Mouse (Mus musculus): ENCODE data around the gene Zfp341.

Gene Zfp341

DNA sequence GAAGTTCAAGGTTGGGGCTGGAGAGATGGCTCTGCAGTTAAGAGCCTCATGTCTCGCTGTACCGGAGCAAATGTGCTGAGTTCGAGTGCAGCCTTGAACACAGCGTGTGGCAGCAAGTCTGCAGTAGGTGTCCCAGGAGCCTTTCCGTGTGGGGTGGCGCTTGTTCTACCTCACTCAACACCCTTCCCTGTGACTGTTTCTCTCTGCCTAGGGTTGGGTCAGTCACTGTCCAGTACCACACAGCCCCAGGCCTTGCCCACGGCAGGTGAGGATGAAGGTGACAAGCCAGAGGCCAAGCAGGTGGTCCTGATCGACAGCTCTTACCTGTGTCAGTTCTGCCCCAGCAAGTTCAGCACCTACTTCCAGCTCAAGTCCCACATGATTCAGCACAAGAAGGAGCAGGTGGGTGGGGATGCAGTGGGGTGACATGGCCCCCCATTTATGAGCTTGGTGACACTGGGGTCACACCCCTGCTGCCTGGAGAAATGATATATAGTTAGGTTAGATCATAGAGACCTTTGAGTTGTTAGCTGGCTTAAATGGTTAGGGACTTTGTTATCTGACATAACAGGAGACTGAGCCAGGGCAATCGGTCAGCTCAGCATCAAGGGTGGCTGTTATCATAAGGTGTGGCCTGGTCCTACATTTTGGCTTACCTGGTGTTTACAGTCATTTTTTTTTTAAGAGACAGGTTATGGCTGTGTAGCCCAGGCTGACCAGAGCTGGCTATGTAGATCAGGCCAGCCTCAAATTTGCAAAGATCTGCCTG, 21.0 kb downstream of the Zfp341 start:
- DNase-seq (ENCODE audit: low spot score) = no peak

DNA sequence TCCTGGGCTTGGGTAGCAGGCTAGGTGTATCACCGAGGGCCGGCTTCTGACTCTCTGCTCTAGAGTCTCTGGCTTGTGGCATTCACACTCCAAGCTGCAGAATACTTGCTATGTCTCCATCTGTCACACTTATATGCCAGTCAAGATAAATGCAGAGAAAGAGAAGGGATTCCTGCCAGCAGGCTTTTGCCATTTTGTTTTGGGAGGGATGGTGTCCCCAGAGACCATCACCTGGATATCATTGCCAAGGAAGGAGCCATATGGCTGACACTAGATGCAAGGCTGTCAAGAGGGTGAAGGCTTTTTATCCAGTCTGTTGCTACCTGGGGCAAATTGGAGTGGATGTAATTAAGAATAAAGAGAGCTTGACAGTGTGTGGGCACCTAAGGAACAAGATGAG, 22.7 kb downstream of the Zfp341 start:
- no peak for DNase-seq (ENCODE audit: low spot score)

DNA sequence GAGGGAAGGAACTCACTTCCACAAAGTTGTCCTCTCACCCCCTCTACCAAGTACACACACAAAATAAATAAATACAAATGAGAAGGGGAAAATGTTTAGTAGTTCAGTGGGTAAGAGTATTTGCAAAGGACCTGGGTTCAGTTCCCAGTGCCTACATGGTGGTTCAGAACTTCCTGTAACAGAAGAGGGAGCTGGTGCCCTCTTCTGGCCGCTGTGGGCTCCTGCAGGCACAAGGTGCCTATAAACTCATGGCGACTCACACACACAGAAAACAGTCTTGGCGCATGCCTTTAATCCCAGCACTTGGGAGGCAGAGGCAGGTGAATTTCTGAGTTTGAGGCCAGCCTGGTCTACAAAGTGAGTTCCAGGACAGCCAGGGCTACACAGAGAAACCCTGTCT, 25.4 kb downstream of the Zfp341 start:
- DNase-seq (ENCODE audit: low spot score) = no peak

DNA sequence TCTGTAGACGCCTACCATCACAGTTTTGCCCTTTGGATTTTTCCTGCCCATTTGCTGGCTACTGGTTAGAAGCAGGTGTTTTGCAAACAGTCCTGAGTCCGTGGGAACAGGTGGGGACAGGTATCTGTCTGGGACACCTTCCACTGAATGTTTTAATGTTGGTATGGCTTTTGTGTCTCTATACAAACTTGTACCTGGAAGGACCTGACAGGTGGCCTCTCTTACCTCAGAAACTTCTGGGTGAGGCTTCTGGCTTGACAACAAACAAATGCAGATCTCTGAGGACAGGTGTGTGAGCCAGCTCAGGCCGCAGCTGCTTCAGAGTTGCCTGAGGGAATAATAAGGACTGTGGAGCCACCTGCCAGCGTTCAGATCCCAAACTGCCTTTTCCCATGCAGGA, 26.0 kb downstream of the Zfp341 start:
- no peak for DNase-seq (ENCODE audit: low spot score)

DNA sequence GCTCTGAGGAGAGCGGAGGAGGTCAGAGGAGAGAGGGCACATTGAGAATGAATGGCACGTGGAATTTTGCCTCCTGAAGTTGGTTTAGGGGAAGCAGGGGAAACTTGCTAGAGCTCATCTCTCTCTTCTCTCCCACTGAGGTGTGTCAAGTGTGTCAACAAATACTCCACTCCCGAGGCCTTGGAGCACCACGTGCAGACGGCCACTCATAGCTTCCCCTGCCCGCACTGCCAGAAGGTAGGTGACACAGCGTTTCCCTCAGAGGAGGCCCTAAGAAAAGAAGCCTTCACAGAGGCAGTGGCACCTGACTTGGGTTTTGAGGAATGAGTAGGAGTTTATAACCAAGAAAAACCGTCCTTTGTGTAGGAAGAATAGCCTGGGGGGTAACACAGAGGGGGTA, 28.1 kb downstream of the Zfp341 start:
- DNase-seq (ENCODE audit: low spot score) = no peak

DNA sequence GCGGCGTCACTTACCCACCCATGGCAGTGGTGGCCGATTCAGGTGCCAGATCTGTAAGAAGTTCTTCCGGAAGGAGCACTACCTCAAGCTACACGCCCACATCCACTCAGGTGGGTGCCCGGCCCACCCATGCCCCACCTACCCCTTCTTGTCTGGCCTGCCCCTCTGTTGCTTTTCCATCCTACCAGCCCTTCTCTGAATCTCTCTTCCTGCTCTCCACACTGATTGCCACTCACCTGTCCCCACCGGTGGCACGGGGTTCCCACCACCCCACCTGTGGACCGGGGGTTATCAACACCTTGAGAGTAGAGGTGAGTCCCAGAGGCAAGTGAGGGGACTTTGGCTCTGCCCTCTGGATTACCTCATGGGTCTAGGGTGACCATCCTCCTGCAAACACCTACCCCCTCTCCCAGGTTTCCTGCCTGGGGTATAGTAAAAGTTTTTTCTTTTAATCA, 28.9 kb downstream of the Zfp341 start:
- no peak for DNase-seq (ENCODE audit: low spot score)

DNA sequence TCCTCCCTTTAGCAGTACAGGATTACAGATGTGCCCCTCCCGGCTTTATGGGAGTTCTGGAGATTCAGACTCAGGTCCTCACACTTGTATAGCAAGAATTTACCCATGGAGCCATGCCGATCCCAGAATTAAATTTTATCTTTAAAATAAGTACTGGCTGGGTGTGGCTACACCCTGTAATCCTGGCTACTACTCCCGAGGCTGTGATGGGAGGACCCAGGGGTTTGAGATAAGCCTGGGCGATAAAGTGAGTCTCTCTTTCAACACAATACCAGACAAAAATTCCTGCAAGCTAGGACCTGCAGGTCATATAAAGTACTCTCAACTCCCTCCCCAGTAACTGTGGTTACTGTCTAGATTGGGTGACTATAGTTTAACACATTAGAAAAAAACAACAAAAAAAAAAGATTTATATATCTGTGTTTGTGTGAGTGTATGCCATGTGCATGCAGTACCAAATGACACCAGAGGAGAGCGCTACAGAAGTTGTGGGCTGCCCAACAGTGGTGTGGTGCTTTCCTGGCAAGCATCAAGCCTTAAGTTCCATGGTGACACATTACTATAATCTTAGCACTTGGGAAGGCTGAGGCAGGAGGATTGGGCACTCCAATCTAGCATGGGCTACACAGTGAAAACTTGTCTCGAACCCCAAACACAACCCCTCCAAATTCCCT, 29.8 kb downstream of the Zfp341 start:
- DNase-seq (ENCODE audit: low spot score) = no peak

DNA sequence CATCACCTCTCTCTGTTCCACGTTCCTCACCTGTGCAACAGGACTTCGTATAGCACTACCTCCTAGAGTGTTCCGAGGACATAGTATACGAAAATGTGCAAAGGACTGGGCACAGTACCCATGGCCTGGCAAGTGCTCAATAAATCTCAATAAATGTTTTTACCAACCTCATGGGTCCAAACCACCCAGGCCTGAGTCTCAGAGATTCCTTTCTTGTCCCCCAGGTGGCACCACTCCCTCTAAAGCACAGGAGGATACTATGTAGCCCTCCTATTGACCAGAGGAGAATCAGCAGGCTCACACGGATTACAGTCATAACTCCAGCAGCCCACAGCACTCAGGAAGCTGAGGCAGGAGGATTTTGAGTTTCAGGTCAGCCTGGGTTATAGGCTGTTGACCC, 33.5 kb downstream of the Zfp341 start:
- peak; percentile 39 for DNase-seq (ENCODE audit: low spot score)

DNA sequence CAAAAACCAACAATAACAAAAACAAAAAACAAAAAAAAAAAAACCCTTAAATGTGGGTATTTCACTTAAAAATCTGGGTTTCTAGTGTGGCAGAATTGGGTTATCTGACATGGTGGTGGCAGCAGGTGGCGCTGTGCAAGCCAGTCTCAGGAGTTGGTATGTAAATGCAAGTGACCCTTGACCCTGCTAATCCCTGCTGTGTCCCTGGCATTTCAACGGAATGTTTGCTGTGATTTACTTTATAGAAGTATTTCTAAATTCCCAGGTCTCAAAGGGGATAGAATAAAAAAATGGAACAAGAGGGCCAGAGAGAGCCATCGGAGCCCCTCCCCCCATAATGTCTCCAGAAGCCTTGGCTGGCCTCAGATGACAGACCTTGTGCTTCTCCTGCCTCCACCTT, 35.0 kb downstream of the Zfp341 start:
- peak; percentile 47 for DNase-seq (ENCODE audit: low spot score)

DNA sequence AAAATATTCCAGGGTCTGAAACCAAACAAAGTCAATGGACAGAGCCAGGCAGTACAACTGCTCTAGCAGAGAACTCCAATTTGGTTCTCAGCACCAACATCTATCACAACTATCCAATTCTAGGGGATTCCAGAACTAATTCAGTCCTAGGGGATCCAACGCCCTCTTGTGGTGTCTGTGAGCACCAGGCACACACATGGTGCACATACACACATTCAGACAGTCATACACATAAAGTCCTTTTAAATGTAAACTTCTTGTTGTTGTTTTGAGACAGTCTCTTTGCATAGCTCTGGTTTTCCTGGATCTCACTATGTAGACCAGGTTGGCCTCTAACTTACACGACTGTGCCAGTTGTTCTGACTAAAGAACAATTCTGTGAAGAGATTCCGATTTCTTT, 37.3 kb downstream of the Zfp341 start:
- no peak for DNase-seq (ENCODE audit: low spot score)

DNA sequence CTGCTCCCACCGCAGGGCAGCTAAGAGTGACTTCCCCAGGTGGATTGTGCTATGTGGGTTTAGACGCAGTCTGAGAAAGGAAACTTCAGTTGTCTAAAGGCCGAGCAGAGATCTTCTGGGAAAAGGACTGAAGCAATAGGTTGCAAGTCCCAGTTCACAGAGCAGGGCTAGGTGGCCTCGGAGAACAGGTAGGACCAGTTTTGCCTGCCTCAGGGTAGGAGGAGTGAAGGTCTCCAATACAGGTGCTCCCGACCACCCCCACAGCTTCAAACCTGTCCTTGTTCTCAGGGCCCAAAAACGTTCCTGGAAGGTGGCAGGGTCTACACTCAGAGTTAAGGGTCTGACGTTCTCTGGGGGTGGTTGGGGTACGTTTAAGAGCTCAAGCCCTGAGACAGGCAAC, 38.3 kb downstream of the Zfp341 start, which contains the start of gene Chmp4b:
Gene Chmp4b (plus strand): TSS at position 343 of the 400 bp plus-strand sequence.
- no peak for DNase-seq (ENCODE audit: low spot score)

DNA sequence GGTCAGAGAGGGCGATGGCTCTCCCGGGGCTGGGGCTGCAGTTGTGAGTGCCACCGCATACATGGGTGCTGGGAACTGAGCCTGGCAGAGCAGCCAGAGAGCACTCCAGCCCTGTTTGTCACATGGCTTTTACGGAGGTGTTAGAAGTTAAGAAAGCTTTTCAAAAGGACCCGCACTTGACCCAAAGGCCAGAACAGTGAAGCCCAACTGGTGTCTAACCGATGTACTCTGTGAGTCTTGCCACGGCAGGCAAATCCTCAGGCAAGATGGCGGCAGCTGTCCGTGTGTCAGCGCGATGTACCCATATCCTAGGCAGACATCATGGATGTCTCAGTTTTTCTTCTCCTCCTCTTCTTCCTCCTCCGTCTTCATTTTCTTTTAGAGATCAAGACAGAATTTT, 41.9 kb downstream of the Zfp341 start:
- DNase-seq (ENCODE audit: low spot score) = no peak

DNA sequence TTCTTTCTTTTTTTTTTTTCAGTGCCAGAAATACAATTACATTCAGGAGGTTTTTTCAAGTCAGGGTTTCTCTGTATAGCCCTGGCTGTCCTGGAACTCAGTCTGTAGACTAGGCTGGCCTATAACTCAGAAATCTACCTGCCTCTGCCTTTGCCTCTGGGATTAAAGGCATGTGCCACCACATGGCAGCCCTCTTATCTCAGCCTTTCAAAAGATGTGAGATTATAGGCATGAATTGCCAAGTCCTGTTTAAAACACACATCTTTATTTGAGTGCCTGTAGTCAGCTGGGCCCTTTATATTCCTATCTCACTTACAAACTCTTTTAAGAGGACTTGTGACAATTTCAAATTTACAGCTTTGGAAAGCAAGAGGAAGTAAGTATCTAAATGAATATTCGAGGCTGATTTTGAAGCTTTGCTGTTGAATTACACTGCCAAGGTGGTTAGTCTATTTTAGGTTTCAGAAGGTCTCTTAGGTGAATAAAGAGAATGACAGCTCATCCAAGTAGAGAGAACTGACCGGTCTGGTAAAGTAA, 42.8 kb downstream of the Zfp341 start:
- DNase-seq (ENCODE audit: low spot score) = no peak

DNA sequence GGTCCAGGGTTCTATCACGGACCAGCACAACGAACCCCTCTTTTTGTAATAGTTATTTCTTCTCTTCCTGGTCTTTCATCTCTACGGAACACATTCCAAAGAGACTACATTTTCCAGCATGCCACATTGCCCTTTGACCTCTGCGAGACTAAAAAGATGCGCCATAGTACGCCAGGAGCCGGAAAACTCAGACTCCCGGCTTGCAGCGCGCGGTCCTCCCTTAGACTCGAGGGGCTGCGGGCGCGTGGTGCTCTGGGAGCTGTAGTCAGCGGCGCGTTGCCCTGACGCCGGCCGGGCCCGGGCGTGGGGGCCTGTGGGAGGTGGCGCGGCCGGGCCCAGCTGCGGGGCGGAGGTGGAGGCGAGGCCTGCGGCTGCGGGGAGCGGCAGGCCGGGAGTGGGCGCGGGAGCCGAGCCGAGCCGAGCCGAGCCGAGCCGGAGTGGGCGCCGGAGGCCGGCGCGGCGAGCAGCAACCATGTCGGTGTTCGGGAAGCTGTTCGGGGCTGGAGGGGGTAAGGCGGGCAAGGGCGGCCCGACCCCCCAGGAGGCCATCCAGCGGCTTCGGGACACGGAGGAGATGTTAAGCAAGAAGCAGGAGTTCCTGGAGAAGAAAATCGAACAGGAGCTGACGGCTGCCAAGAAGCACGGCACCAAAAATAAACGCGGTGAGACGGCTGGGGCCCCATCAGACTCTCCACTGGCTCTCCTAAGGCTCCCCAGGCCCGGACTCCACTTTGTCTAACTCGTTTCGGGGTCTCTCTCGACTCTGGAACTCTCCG, 43.8 kb downstream of the Zfp341 start:
- DNase-seq (ENCODE audit: low spot score) = peak; percentile 99

DNA sequence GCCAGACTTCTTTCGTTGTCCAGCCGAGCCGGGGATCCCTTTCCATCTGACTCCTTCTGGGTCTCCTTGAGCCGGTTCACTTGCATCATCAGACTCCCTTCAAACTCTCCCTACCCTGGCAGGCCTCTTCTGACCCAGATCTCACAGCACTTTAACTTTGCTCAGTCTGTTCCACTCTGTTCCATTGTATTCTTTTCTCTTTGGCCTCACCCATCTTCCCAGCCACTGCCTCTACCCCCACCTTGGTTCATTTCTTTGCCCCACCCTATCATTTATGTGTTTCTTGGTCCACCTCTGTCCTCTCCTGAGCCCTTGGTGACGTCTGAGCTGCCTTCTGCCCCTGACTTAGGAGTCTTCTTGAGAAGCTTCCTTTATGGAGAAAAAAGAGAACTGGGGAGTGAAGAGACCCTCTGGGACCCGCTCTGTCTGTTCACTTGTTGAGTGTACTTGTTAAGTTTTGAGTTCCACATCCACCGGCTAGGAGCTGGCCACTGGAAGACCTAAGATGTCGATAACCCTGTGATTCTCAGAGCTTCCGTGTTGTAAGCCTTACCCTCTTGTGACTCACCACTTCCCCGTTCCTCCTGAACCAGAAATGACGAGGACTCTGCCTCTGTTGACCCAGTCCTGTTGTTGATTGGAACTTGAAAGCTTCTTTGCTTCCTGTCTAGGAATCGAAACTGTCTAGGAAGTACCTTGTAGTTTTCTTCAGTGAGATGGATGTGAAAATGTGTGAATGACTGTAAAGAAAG, 44.6 kb downstream of the Zfp341 start:
- DNase-seq (ENCODE audit: low spot score) = peak; percentile 72

DNA sequence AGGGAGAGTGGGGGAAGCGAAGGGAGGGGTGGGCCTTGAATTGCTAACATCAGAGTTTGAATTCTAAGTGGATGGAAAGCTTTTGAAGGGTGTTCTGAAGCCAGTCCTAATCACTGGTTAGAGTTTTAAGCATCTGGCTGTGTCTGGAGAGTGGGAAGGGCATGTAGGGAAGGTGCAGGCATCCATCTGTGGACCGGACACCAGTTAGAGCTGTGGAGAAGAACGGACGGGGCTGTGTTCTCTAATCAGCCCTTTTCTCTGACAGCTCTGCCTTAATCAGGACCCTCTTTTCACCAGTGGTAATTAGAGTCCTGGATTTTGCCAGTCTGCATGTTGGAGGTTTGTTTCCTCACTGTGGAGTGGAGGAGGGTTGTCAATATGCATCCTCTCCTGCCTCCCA, 46.0 kb downstream of the Zfp341 start:
- DNase-seq (ENCODE audit: low spot score) = no peak

DNA sequence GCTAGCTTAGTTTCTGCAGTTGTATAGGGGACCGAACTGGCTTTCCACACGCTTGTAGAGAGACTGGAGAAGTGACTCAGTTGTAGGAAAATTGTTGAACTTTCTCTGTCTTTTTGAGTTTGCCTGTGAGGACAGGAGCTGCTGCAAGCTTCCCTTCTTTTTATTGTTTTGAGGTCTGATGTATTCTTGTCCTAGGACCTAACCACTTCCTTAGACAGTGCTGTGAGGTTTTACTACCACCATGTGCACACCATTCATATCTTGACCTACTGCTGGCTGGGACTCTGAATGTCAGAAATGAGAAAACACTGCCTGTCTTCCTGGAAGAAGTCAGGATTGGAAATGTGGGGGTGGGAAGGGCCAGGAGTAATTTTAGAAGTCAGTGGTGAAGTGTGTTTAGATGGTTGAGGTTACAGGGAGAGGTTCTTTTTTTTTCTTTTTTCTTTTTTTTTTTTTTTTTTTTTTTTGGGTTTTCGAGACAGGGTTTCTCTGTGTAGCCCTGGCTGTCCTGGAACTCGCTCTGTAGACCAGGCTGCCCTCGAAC, 46.5 kb downstream of the Zfp341 start:
- DNase-seq (ENCODE audit: low spot score) = peak; percentile 23

DNA sequence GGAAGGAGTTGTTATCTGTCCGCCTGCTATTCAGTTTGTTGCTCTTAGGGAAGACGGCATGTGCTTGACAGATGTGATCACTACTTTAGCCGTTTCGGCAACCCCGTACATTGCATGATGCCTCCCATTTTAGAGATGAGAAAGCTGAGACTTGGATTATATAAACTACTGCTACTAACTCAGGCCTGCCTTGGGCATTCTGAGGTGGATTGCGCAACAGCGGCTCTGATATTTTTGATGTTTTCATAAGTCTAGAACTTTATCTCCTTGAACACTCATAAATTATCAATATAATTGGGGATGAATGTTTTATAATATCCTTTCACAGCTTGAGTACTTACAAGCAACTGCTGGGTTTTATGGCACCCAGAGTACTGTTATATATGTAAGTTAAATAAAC, 55.6 kb downstream of the Zfp341 start:
- no peak for DNase-seq (ENCODE audit: low spot score)

DNA sequence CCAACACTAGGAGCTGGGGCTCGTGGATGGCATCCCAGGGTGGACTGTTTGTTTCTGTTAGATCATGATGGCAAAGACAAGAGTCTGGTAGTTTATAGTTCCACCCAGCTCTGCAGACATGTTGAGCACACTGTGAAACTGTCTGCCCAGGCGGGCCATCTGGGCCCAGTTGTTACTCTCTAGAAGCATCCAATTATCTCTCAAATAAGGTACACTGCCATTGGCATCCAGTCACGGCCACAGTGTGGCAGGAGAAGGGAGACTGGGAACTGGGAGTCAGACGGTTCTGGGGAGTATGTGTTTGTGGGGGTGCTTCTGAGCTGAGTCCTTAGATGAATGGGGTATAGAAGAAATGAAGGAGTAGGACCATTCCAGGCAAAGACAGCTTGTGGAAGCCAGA, 57.0 kb downstream of the Zfp341 start:
- no peak for DNase-seq (ENCODE audit: low spot score)

DNA sequence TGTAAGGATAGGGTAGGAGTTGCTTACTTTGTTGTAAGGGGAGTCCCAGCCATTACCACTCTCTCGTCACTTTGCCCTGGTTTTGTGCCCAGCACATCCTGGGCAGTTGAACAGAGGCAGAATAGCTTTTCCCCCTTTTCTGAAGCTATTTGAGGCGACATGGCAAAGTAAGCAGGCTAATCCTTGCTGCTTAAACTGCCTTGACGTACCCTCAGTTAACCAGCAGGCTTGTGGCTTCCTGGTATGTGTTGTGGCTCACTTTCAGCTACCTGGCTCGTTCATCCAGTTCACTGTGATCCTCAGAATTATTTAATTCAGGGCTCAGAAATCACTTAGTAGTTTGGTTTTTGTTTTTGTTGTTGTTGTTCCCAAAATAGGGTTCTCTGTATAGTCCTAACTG, 57.6 kb downstream of the Zfp341 start:
- DNase-seq (ENCODE audit: low spot score) = no peak

DNA sequence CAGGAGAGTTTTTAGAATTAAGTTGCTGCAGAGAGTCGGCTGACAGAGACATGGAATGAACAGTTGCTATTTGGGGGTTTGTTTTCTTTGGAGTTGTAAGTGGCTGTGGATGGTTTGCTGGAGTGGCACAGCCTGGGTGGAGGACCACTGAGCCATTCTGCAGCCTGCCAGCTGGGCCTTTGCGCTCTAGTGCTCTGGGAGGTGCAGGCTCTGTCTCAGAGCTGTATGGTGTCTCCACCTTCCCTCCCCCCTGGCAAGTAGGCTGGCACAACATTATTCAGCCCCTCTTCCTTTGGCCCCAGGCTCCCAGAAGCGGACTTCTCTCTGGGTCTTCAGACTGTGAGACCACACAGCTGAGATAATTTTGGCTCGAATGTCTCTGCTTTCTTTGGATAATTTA, 60.9 kb downstream of the Zfp341 start:
- no peak for DNase-seq (ENCODE audit: low spot score)
